Mouse (Mus musculus): ENCODE results near the gene Myrfl.

GRCm38 (mm10) chr10:116890587-116890986 is 6.1 kb downstream of the Myrfl start:
- TF ChIP-seq CTCF (IDR thresholded peaks at IDR 0.05; ENCODE audit: low read depth, low read length) (no peak), GATA1 (IDR thresholded peaks at IDR 0.05; ENCODE audit: borderline replicate concordance, low read length) (no peak), TAL1 (conservative IDR thresholded peaks at IDR 0.05; ENCODE audit: low read depth, low read length) (no peak)
